Mouse (Mus musculus) brain, embryonic 14.5 days (tissue): Measurements from ENCODE around the gene Alg9. TPM values are rescaled to one million over a fixed set of nuclear protein-coding genes. Genes with fewer than 3 reads are reported as not detected.

Experiments
- DNase-seq: peaks from one replicate; pipeline ENCODE4 v3.0.0-alpha.2; 2011; ENCODE audit warnings: low read depth
- CTCF ChIP-seq: fragments of 200-500 bp; IDR thresholded peaks from 2 replicates; pipeline ENCODE4 v1.5.1; 2012; ENCODE audit warnings: inconsistent platforms, mild to moderate bottlenecking, moderate library complexity, borderline replicate concordance; ENCODE audit not compliant: insufficient read depth, insufficient read length; ENCODE audit errors: extremely low read depth
- POLR2A ChIP-seq: fragments of 200-500 bp; IDR thresholded peaks from 2 replicates; pipeline ENCODE4 v1.6.1; 2012; ENCODE audit warnings: mild to moderate bottlenecking, inconsistent platforms, borderline replicate concordance; ENCODE audit not compliant: poor library complexity, insufficient read depth, insufficient read length, severe bottlenecking; ENCODE audit errors: extremely low read depth
- polyA plus RNA-seq: library from polyadenylated mRNA; depleted of rRNA; stranded (reverse); fragments of >200 nt; gene quantifications from 2 replicates; pipeline ENCODE4 v1.2.3, GENCODE M21; 2012

Alg9 gene
- polyA plus RNA-seq, 1 experiment, result 53.9 TPM

DNA sequence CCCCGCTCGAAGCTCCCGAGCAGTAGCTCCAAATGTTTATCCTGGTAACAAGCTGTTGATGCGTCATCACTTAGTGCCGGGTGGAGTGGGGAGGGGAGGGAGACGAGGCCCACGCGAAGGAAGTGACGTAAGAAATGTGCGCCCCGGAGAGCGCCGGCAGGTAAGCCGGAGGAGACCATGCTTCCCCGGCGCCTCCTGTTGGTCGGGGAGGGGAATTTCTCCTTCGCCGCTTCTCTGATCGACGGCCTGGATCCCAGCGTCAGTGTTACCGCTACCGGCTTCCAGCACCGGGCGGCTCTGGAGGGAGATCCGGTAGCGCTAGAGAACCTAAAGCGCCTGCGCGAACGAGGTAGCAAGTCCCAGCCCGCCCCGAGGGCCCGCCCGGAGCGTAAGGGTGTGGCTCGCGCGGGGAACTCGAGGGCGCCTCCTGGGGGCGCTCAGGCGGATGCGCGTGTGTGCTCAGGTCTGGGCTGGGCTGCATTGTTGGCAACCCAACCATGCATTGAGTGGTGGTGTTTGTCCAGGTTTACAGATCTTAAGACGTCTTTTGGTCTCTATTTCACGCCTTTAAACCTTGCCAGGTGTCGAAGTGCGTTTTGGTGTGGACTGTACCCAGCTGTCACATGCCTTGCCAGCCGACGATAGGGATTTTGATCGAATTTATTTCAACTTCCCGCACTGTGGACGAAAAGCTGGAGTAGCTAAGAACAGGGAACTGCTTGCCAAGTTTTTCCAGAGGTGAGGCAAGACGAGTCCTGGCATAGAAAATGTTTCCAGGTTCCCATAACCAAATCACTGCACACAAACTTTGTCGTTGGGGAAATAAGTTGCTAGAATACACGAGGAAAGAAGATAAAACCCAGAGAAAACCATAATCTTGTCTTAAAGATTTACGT lies 6.5 kb upstream of the Alg9 start, which contains the start of gene Fdxacb1:
Gene Fdxacb1, plus strand, starts transcription at position 130 of the 896 bp plus-strand sequence.
- TF ChIP-seq POLR2A (peak; percentile 52; the same call in 1 of the 2 replicates), CTCF (peak; percentile 68)
- peak; percentile 100 for DNase-seq

DNA sequence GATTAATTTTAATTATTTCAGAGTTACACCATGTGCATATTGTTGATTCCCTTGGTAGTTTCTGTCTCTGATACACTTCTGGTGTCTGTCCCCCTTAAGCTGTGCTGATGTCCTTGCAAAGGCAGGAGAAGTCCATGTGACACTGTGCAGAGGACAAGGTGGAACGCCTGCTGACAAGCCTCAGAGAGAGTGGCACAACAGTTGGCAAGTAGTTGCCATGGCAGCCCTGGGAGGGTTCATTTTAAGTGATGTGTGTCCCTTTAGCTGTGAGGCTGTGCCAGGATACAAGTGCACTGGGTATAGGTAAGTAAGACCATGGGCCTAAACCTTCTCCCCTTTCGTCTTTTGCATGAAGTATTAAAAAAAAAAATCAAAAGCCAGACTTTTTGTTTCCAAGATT lies 4.8 kb upstream of the Alg9 start:
- no peak for TF ChIP-seq CTCF
- no peak for TF ChIP-seq POLR2A
- DNase-seq, result no peak

DNA sequence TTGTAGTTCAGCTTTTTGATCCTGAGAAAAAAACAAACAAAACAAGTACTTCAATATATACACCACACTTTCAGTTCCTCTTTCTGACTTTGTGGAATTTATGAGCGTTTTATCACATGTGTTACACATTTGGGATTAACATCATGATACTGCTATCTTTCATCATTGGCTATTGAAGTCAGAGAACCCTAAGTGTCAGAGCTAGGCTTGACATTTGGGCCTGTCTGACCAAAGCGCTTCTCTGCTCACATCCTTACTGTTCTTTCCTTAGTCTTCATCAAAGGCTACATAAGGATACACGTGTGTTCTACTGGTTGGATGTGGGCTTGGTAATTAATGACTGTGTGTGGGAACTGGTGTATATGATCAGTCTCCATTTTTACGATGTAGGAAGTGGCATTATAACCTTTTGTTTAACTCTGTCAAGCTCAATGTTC lies 775 bp upstream of the Alg9 start:
- TF ChIP-seq POLR2A, result no peak
- no peak for TF ChIP-seq CTCF
- no peak for DNase-seq

GRCm38 (mm10) chr9:50775662-50776126 lies 875 bp downstream of the Alg9 start:
- peak; percentile 57 for DNase-seq
- no peak for TF ChIP-seq CTCF
- TF ChIP-seq POLR2A, result no peak

GRCm38 (mm10) chr9:50776162-50776760 lies 1.4 kb downstream of the Alg9 start:
- DNase-seq, result no peak
- no peak for TF ChIP-seq CTCF
- TF ChIP-seq POLR2A, result no peak

GRCm38 (mm10) chr9:50782155-50782554 lies 7.3 kb downstream of the Alg9 start:
- peak; percentile 24 for DNase-seq
- no peak for TF ChIP-seq POLR2A
- TF ChIP-seq CTCF, result peak; percentile 51; the same call in 1 of the 2 replicates

DNA sequence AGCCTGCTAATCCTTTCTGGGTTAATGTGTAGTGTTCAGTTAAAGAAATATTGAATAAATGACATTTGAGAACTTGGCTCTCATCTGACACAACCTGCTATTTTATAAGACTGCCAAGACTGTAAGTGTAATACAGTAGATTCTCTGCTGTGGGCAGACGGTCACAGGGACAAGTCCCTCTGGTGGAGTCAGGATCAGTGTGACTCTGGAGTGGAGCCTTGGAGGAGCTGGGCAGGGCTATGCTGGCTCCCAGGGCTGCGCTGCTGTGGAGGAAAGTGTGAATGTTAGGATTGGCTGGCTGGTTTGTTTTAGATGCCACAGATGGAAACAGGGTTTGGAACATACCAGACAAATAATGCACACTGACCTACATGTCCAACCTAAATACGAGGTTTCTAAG lies 20.4 kb downstream of the Alg9 start:
- DNase-seq, result no peak

DNA sequence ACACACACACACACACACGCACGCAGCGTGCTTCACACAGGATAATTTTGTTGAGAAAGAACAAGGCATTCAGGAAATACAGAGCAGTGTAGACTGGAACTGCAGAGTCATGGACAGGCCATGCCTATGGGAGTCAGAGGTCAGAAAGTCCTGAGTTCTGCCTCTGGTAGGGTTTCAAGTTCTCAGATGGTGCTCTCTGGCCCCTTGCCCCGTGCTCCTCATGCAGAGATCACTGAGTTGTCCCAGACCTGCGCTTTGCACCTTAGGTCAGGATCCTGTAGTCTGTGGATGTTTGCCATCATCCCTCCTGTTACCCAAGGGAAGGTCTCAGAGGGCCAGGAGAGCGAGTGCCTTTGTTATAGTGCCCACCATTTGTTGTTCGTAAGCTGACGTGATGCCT lies 22.0 kb downstream of the Alg9 start:
- no peak for TF ChIP-seq CTCF
- TF ChIP-seq POLR2A, result no peak
- no peak for DNase-seq

More for the DNA sequence above, 20.4 kb downstream of the Alg9 start:
- no peak for TF ChIP-seq POLR2A
- TF ChIP-seq CTCF, result no peak

GRCm38 (mm10) chr9:50797641-50798040 lies 22.8 kb downstream of the Alg9 start:
- no peak for DNase-seq
- TF ChIP-seq POLR2A (no peak), CTCF (no peak)

DNA sequence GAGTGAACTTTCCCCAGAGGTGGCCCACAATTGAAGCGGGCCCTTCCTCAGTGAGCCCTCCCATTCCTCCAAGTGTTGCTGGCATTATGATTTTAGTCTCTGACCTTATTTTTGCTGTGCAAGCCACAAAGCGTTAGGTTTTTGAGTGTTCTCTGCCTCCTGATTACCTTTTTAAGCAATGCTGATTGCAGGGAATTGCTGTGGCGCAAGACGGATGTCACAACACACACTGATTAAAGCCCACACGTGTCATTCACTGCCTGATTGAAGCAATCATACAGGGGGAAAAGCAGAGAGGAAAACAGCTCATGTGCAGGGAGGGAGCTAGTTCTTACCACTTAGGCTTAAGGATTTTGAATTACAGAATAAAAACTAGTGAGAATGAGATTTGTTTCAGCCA lies 23.5 kb downstream of the Alg9 start:
- DNase-seq, result peak; percentile 52
- no peak for TF ChIP-seq CTCF
- no peak for TF ChIP-seq POLR2A

GRCm38 (mm10) chr9:50800985-50801384 lies 26.2 kb downstream of the Alg9 start:
- TF ChIP-seq CTCF, result peak; percentile 55; the same call in 1 of the 2 replicates
- TF ChIP-seq POLR2A, result no peak

DNA sequence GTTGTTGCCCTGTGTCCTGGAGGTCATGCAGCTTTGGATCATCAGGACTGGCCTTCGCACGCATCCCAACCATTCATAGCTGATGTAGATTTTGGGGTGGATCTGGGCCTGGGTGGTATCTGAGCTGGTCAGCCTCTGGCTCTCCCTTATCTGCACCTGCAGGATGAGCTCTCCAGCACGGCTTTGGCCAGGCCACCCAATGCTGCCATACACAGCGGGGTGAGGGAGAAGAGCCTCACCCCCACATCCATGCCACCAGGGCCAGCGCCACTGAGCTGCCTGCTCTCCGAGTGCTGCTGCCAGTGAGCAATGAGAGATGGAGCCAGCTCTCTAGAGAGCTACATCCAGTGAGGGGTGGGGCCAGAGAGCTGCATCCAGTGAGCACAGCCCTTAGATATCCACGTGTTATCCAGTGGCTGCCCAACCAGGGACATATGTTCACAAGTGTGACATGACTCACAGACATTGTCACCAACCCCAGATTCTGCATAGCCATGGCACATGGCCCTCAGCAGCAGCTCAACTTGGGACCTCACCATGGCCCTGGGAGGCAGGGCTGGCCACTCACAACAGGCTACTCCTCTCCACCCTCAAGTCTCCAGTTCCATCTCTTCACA lies 28.3 kb downstream of the Alg9 start:
- no peak for TF ChIP-seq CTCF
- TF ChIP-seq POLR2A, result no peak
- no peak for DNase-seq

More at GRCm38 (mm10) chr9:50800985-50801384, 26.2 kb downstream of the Alg9 start:
- peak; percentile 66 for DNase-seq

GRCm38 (mm10) chr9:50808471-50808870 lies 33.7 kb downstream of the Alg9 start:
- no peak for TF ChIP-seq POLR2A
- no peak for TF ChIP-seq CTCF
- no peak for DNase-seq
